Mouse (Mus musculus): ENCODE measurements around the gene Ociad1. TPM values are rescaled to one million over a fixed set of nuclear protein-coding genes. Genes with fewer than 3 reads are reported as not detected.

The Ociad1 gene
- polyA plus RNA-seq, 1 experiment from 2014 or later, result 212 TPM

GRCm38 (mm10) chr5:73289900-73290299 is 2.7 kb upstream of the Ociad1 start:
- no peaks in the 10 kb centered on the region for H3K9me3 ChIP-seq (replicated peaks)

GRCm38 (mm10) chr5:73293458-73293827 is 859 bp downstream of the Ociad1 start:
- no peaks in the 10 kb centered on the region for H3K9me3 ChIP-seq (replicated peaks)
- H3K27ac ChIP-seq, result no peak overlapping the region; the same call in 1 of the 2 replicates
- 13% methylated on average over 8 of the region's 8 CpGs for WGBS
- H3K4me1 ChIP-seq, result peaks cover 16% of the 10 kb centered on the region
- no peaks in the 10 kb centered on the region for H3K27me3 ChIP-seq
- peaks cover 24% of the 10 kb centered on the region for H3K36me3 ChIP-seq (ENCODE audit: poor library complexity, severe bottlenecking)
- ATAC-seq, result no peak
- peak overlapping the region; percentile 80 for H3K9ac ChIP-seq
- H3K4me2 ChIP-seq, result peak overlapping the region; percentile 78
- peak overlapping the region; percentile 59 for H3K4me3 ChIP-seq

More at GRCm38 (mm10) chr5:73289900-73290299, 2.7 kb upstream of the Ociad1 start:
- peaks cover 11% of the 10 kb centered on the region for H3K4me1 ChIP-seq
- no peaks in the 10 kb centered on the region for H3K27me3 ChIP-seq
- no peak overlapping the region for H3K27ac ChIP-seq
- peaks cover 2% of the 10 kb centered on the region for H3K36me3 ChIP-seq (ENCODE audit: poor library complexity, severe bottlenecking)
- ATAC-seq, result no peak
- no peak overlapping the region for H3K4me2 ChIP-seq
- H3K4me3 ChIP-seq, result no peak overlapping the region
- WGBS, result 58% methylated on average over 2 of the region's 2 CpGs
- H3K9ac ChIP-seq, result no peak overlapping the region

- ATAC-seq, result no peak
- no peak overlapping the region for H3K4me2 ChIP-seq
- 96% methylated on average over 7 of the region's 7 CpGs for WGBS
Observed at GRCm38 (mm10) chr5:73295016-73295415, 2.4 kb downstream of the Ociad1 start.

GRCm38 (mm10) chr5:73295916-73296315 is 3.3 kb downstream of the Ociad1 start:
- H3K27me3 ChIP-seq, result no peaks in the 10 kb centered on the region
- no peak overlapping the region for H3K4me2 ChIP-seq
- no peaks in the 10 kb centered on the region for H3K9me3 ChIP-seq (replicated peaks)
- no peak for ATAC-seq
- WGBS, result 79% methylated on average over 4 of the region's 4 CpGs
- no peak overlapping the region for H3K27ac ChIP-seq
- H3K9ac ChIP-seq, result no peak overlapping the region
- H3K36me3 ChIP-seq (ENCODE audit: poor library complexity, severe bottlenecking), result peaks cover 36% of the 10 kb centered on the region
- H3K4me3 ChIP-seq, result no peak overlapping the region
- peaks cover 16% of the 10 kb centered on the region for H3K4me1 ChIP-seq

More at GRCm38 (mm10) chr5:73295016-73295415, 2.4 kb downstream of the Ociad1 start:
- Histone ChIP-seq H3K27me3 (no peaks in the 10 kb centered on the region), H3K36me3 (ENCODE audit: poor library complexity, severe bottlenecking) (peaks cover 28% of the 10 kb centered on the region), H3K9ac (no peak overlapping the region), H3K4me1 (peaks cover 16% of the 10 kb centered on the region), H3K27ac (no peak overlapping the region), H3K9me3 (replicated peaks) (no peaks in the 10 kb centered on the region), H3K4me3 (no peak overlapping the region)

GRCm38 (mm10) chr5:73301601-73302307 is 9.2 kb downstream of the Ociad1 start:
- WGBS, result 93% methylated on average over 7 of the region's 7 CpGs

GRCm38 (mm10) chr5:73304507-73304906 is 11.9 kb downstream of the Ociad1 start:
- peaks cover 75% of the 10 kb centered on the region for H3K36me3 ChIP-seq (ENCODE audit: poor library complexity, severe bottlenecking)
- H3K9ac ChIP-seq, result no peak overlapping the region
- H3K27ac ChIP-seq, result no peak overlapping the region
- ATAC-seq, result no peak
- no peak overlapping the region for H3K4me2 ChIP-seq
- H3K4me1 ChIP-seq, result no peaks in the 10 kb centered on the region
- H3K9me3 ChIP-seq (replicated peaks), result no peaks in the 10 kb centered on the region
- WGBS, result 89% methylated on average over 12 of the region's 12 CpGs
- no peak overlapping the region for H3K4me3 ChIP-seq
- H3K27me3 ChIP-seq, result no peaks in the 10 kb centered on the region

More at GRCm38 (mm10) chr5:73301601-73302307, 9.2 kb downstream of the Ociad1 start:
- Histone ChIP-seq H3K4me2 (no peak overlapping the region), H3K27ac (no peak overlapping the region), H3K9ac (no peak overlapping the region), H3K36me3 (ENCODE audit: poor library complexity, severe bottlenecking) (peaks cover 61% of the 10 kb centered on the region), H3K4me1 (no peaks in the 10 kb centered on the region), H3K9me3 (replicated peaks) (no peaks in the 10 kb centered on the region), H3K27me3 (no peaks in the 10 kb centered on the region), H3K4me3 (no peak overlapping the region)
- ATAC-seq, result no peak

GRCm38 (mm10) chr5:73306486-73306885 is 13.9 kb downstream of the Ociad1 start:
- Histone ChIP-seq H3K9me3 (replicated peaks) (no peaks in the 10 kb centered on the region), H3K27me3 (no peaks in the 10 kb centered on the region), H3K27ac (no peak overlapping the region), H3K36me3 (ENCODE audit: poor library complexity, severe bottlenecking) (peaks cover 78% of the 10 kb centered on the region), H3K9ac (no peak overlapping the region), H3K4me3 (no peak overlapping the region), H3K4me1 (no peaks in the 10 kb centered on the region), H3K4me2 (no peak overlapping the region)
- ATAC-seq, result no peak
- WGBS, result 94% methylated on average over 6 of the region's 6 CpGs

- Histone ChIP-seq H3K4me3 (no peak overlapping the region), H3K9me3 (replicated peaks) (no peaks in the 10 kb centered on the region), H3K4me1 (no peaks in the 10 kb centered on the region), H3K27me3 (no peaks in the 10 kb centered on the region), H3K4me2 (no peak overlapping the region), H3K9ac (no peak overlapping the region), H3K36me3 (ENCODE audit: poor library complexity, severe bottlenecking) (peaks cover 73% of the 10 kb centered on the region), H3K27ac (no peak overlapping the region)
- 98% methylated on average over 3 of the region's 3 CpGs for WGBS
- no peak for ATAC-seq
Observed at GRCm38 (mm10) chr5:73307297-73307696, 14.7 kb downstream of the Ociad1 start.

- Histone ChIP-seq H3K4me2 (no peak overlapping the region), H3K27me3 (no peaks in the 10 kb centered on the region), H3K4me3 (no peak overlapping the region), H3K9me3 (replicated peaks) (no peaks in the 10 kb centered on the region), H3K9ac (no peak overlapping the region), H3K4me1 (no peaks in the 10 kb centered on the region), H3K36me3 (ENCODE audit: poor library complexity, severe bottlenecking) (peaks cover 81% of the 10 kb centered on the region), H3K27ac (no peak overlapping the region)
- WGBS, result 85% methylated on average over 4 of the region's 4 CpGs
- ATAC-seq, result no peak
Observed at GRCm38 (mm10) chr5:73309496-73309895, 16.9 kb downstream of the Ociad1 start.

- Histone ChIP-seq H3K27ac (no peak overlapping the region), H3K9ac (no peak overlapping the region), H3K36me3 (ENCODE audit: poor library complexity, severe bottlenecking) (peaks cover 86% of the 10 kb centered on the region), H3K4me3 (no peak overlapping the region), H3K27me3 (no peaks in the 10 kb centered on the region), H3K4me2 (no peak overlapping the region), H3K9me3 (replicated peaks) (no peaks in the 10 kb centered on the region), H3K4me1 (no peaks in the 10 kb centered on the region)
- 94% methylated on average over 1 of the region's 1 CpGs for WGBS
- no peak for ATAC-seq
Observed at GRCm38 (mm10) chr5:73310401-73310800, 17.8 kb downstream of the Ociad1 start.

- Histone ChIP-seq H3K4me2 (no peak overlapping the region), H3K4me3 (no peak overlapping the region), H3K4me1 (no peaks in the 10 kb centered on the region), H3K9me3 (replicated peaks) (no peaks in the 10 kb centered on the region), H3K27me3 (no peaks in the 10 kb centered on the region), H3K27ac (no peak overlapping the region), H3K36me3 (ENCODE audit: poor library complexity, severe bottlenecking) (peaks cover 88% of the 10 kb centered on the region), H3K9ac (no peak overlapping the region)
- WGBS, result 97% methylated on average over 5 of the region's 5 CpGs
- ATAC-seq, result no peak
Observed at GRCm38 (mm10) chr5:73311458-73311857, 18.9 kb downstream of the Ociad1 start.

GRCm38 (mm10) chr5:73313591-73313990 is 21.0 kb downstream of the Ociad1 start:
- no peak overlapping the region for H3K4me2 ChIP-seq
- no peaks in the 10 kb centered on the region for H3K4me1 ChIP-seq
- H3K9ac ChIP-seq, result no peak overlapping the region
- H3K4me3 ChIP-seq, result no peak overlapping the region
- ATAC-seq, result no peak
- H3K27me3 ChIP-seq, result no peaks in the 10 kb centered on the region
- no peaks in the 10 kb centered on the region for H3K9me3 ChIP-seq (replicated peaks)
- H3K27ac ChIP-seq, result no peak overlapping the region
- WGBS, result 96% methylated on average over 10 of the region's 10 CpGs
- peaks cover 74% of the 10 kb centered on the region for H3K36me3 ChIP-seq (ENCODE audit: poor library complexity, severe bottlenecking)

- ATAC-seq, result no peak
- no peak overlapping the region for H3K9ac ChIP-seq
- no peaks in the 10 kb centered on the region for H3K4me1 ChIP-seq
- no peaks in the 10 kb centered on the region for H3K27me3 ChIP-seq
- no peaks in the 10 kb centered on the region for H3K9me3 ChIP-seq (replicated peaks)
- H3K4me3 ChIP-seq, result no peak overlapping the region
- 97% methylated on average over 2 of the region's 2 CpGs for WGBS
- H3K27ac ChIP-seq, result no peak overlapping the region
- peaks cover 66% of the 10 kb centered on the region for H3K36me3 ChIP-seq (ENCODE audit: poor library complexity, severe bottlenecking)
- no peak overlapping the region for H3K4me2 ChIP-seq
Observed at GRCm38 (mm10) chr5:73314654-73315053, 22.1 kb downstream of the Ociad1 start.

Measured in forebrain, embryonic 13.5 days (tissue).